Mouse (Mus musculus) neural tube, embryonic 15.5 days (tissue): ENCODE measurements around the gene Susd2. TPM values are rescaled to one million over a fixed set of nuclear protein-coding genes. Genes with fewer than 3 reads are reported as not detected.

Source experiments
- ATAC-seq: fragments of 200-750 bp; cut with Nextera tagmentation; 2 replicates; pipeline ENCODE4 v1.8.0; 2017; ENCODE audit warnings: mild to moderate bottlenecking, moderate TSS enrichment, moderate library complexity; ENCODE audit not compliant: low FRiP score
- H3K27ac ChIP-seq: fragments of 300-500 bp; sonication (generic); replicated peaks from 2 replicates; pipeline ENCODE4 v1.5.1; 2015; ENCODE audit warnings: mild to moderate bottlenecking, inconsistent platforms
- H3K27me3 ChIP-seq: fragments of 300-500 bp; sonication (generic); replicated peaks from 2 replicates; pipeline ENCODE4 v1.6.1; 2015; ENCODE audit warnings: inconsistent platforms
- H3K36me3 ChIP-seq: fragments of 300-500 bp; sonication (generic); 2 replicates; pipeline ENCODE4 v1.6.1; 2015; ENCODE audit warnings: inconsistent platforms
- H3K4me1 ChIP-seq: fragments of 300-500 bp; sonication (generic); 2 replicates; pipeline ENCODE4 v1.6.1; 2015; ENCODE audit warnings: inconsistent platforms
- H3K4me2 ChIP-seq: fragments of 300-500 bp; sonication (generic); 2 replicates; pipeline ENCODE4 v1.6.1; 2015; ENCODE audit warnings: inconsistent platforms, mild to moderate bottlenecking, moderate library complexity
- H3K4me3 ChIP-seq: fragments of 300-500 bp; sonication (generic); replicated peaks from 2 replicates; pipeline ENCODE4 v1.5.1; 2015; ENCODE audit warnings: mild to moderate bottlenecking, inconsistent platforms
- H3K9ac ChIP-seq: fragments of 300-500 bp; sonication (generic); replicated peaks from 2 replicates; pipeline ENCODE4 v1.6.1; 2015; ENCODE audit warnings: mild to moderate bottlenecking, inconsistent platforms
- H3K9me3 ChIP-seq: fragments of 300-500 bp; sonication (generic); replicated peaks from 2 replicates; pipeline ENCODE4 v1.6.1; 2016; ENCODE audit warnings: inconsistent platforms
- WGBS: fragments of 180-500 bp; shearing (Covaris S2); methylation state at CpG from one replicate; pipeline ENCODE4 v1.1.7; 2015; ENCODE audit warnings: mixed read lengths; 5-methylcytosine and 5-hydroxymethylcytosine counted together
- polyA plus RNA-seq: library from polyadenylated mRNA; unstranded; fragments of >200 nt; fragmentation: Nextera tagmentation; extraction: Ambion mirVana; gene quantifications from 2 replicates; pipeline ENCODE4 v1.2.1, GENCODE M21; 2015

Gene Susd2
- polyA plus RNA-seq, 1 experiment from 2014 or later = 16.9 TPM

DNA sequence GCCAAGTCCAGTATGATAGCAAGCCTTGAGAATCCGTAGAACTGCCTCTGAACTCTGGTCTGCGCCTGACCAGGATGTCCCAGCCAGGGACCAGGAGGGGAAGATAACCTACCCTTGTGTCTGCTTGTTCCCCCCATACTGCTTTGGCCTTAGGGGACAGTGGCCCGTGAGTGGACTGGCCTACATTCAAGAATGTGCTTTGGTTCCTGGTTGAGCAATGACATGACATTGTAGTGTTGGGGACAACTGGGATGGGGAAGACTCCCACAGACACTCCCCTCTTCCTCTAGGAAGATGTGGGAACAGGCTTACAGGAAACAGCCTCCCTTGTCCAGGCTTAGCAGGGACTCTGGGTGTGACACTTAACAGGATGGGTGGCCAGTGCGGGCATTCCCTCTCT lies 56.0 kb downstream of the Susd2 start:
- Histone ChIP-seq H3K9me3 (no peaks in the 10 kb centered on the region), H3K9ac (no peak overlapping the region)
- no peak for ATAC-seq

More for the DNA sequence above, 56.0 kb downstream of the Susd2 start:
- WGBS = 89% methylated on average over 4 of the region's 4 CpGs
- Histone ChIP-seq H3K4me3 (no peak overlapping the region), H3K27ac (no peak overlapping the region), H3K27me3 (0 out of 2 replicates have a peak, but pooled peaks cover 4% of the 10 kb centered on the region), H3K4me2 (no peak overlapping the region), H3K36me3 (no peaks in the 10 kb centered on the region), H3K4me1 (peaks cover 19% of the 10 kb centered on the region)

Other genes starting within 250 kb of the Susd2 start
- gene Upb1, start 242.9 kb downstream of the Susd2 start, polyA plus RNA-seq = 0.23 and 0.51 TPM in 2 replicates
- gene Snrpd3, start 126.5 kb downstream of the Susd2 start, polyA plus RNA-seq = 136 and 143 TPM in 2 replicates
- gene Gucd1, start 126.0 kb downstream of the Susd2 start, polyA plus RNA-seq = 19.1 and 19.9 TPM in 2 replicates
- gene Lrrc75b, start 83.7 kb downstream of the Susd2 start, polyA plus RNA-seq = 33.0 and 36.3 TPM in 2 replicates
- 1.3 and 2.0 TPM in 2 replicates for gene Ggt1, start 82.4 kb downstream of the Susd2 start, polyA plus RNA-seq
- gene Ggt5, start 54.7 kb downstream of the Susd2 start, polyA plus RNA-seq = 2.2 and 4.8 TPM in 2 replicates
- gene Cabin1, start 120.3 kb upstream of the Susd2 start, polyA plus RNA-seq = 32.9 and 35.8 TPM in 2 replicates
- 91.4 and 101 TPM in 2 replicates for gene Ddt, start 129.4 kb upstream of the Susd2 start, polyA plus RNA-seq
- 0.29 TPM in 1 of 2 replicates, not detected in the other for gene Gm20441, start 136.9 kb upstream of the Susd2 start, polyA plus RNA-seq
- 1.3 and 5.3 TPM in 2 replicates for gene Gstt3, start 137.4 kb upstream of the Susd2 start, polyA plus RNA-seq
- 9.6 and 13.8 TPM in 2 replicates for gene Gstt1, start 154.6 kb upstream of the Susd2 start, polyA plus RNA-seq
- not detected in 2 replicates for gene Gstt4, start 178.5 kb upstream of the Susd2 start, polyA plus RNA-seq
- 6.3 and 16.2 TPM in 2 replicates for gene Gstt2, start 193.4 kb upstream of the Susd2 start, polyA plus RNA-seq
- 1,840 and 1,880 TPM in 2 replicates for gene Mif, start 216.2 kb upstream of the Susd2 start, polyA plus RNA-seq
- 1.2 and 1.9 TPM in 2 replicates for gene Derl3, start 249.4 kb upstream of the Susd2 start, polyA plus RNA-seq